Mouse (Mus musculus): Measurements from ENCODE around the gene Ptprs.

- TF ChIP-seq POLR2A (IDR thresholded peaks at IDR 0.05; ENCODE audit: insufficient read depth, low read depth, low read length) (no peak), CTCF (IDR thresholded peaks at IDR 0.05) (no peak), EP300 (IDR thresholded peaks at IDR 0.05; ENCODE audit: insufficient read depth, low read depth, low read length) (no peak)
Observed at GRCm38 (mm10) chr17:56405856-56406840, 70.1 kb downstream of the Ptprs start.

All from heart, adult 2 months (tissue).